Mouse (Mus musculus): ENCODE results near the gene Casp8ap2.

- TF ChIP-seq GATA1 (IDR thresholded peaks at IDR 0.05; ENCODE audit: borderline replicate concordance, low read length), result no peak
- peak; percentile 91 for TF ChIP-seq FLI1 (IDR thresholded peaks at IDR 0.05; ENCODE audit: low read length)
Measured at GRCm38 (mm10) chr4:32615034-32615881, at the start of gene Casp8ap2.

Measured in megakaryocyte, embryonic 14.5 days (primary cell).